ENCODE assay signal across 29 mouse cellular contexts in the genomic region with DNA sequence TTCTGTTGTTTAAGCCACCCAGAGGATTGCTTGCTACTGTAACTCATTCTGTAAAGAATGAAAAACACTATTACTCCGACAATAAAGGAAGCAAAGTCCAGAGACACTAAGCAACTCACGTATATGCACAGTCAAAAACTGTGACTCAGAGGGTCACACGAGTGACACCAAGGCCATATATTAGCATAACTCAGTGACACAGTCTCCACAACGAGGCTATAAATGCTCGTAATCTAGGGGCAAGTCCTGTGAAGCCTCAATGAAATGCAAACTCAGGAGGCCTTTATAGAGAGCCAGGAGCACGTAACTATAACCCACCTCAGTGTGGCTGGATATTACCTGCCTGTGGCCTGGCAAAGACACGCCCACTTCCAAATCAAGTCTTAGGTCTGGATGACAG.
A peak's percentile ranks its signal among the peaks of the same experiment; 100 is the strongest.
DNase-seq lines count a peak whose midpoint lies in the region; ATAC-seq and TF ChIP-seq lines count a peak whose summit lies in the region.
"Had no signal": no experiment of that assay in that cellular context is flagged by ENCODE, and none has a peak within 500 bp of the region (broad histone marks: within the 10 kb centered on the region; RNA-seq: fewer than 3 reads in every experiment).

No protein-coding gene starts in this region.

- H3K27me3 ChIP-seq in hindbrain, embryonic 13.5 days: peaks cover 43% of the 10 kb centered on the region
- no peaks in the 10 kb centered on the region for H3K27me3 ChIP-seq in hindbrain, embryonic 16.5 days (replicated peaks; ENCODE audit: control insufficient read depth, insufficient read depth, low read length)
- H3K27me3 ChIP-seq in intestine, embryonic 15.5 days (replicated peaks): no peaks in the 10 kb centered on the region
- H3K27me3 ChIP-seq in intestine, postnatal 0 days (replicated peaks; ENCODE audit: control insufficient read depth, insufficient read depth, low read length): no peaks in the 10 kb centered on the region
- H3K27me3 ChIP-seq in liver, postnatal 0 days (ENCODE audit: insufficient read depth, low read length): no peaks in the 10 kb centered on the region
- H3K27me3 ChIP-seq: CH12.LX; embryonic facial prominence, embryonic 13.5 days; forebrain, embryonic 15.5 days; heart, embryonic 13.5 days; hindbrain, embryonic 15.5 days; Patski had no signal

- H3K4me3 ChIP-seq in hindbrain, embryonic 13.5 days: no peak overlapping the region
- H3K4me3 ChIP-seq in hindbrain, embryonic 16.5 days (ENCODE audit: low read length): no peak overlapping the region
- H3K4me3 ChIP-seq in intestine, embryonic 15.5 days (replicated peaks): no peak overlapping the region
- no peak overlapping the region for H3K4me3 ChIP-seq in intestine, postnatal 0 days (ENCODE audit: low read depth, low read length)
- H3K4me3 ChIP-seq in liver, postnatal 0 days (ENCODE audit: low read depth, low read length): no peak overlapping the region
- H3K4me3 ChIP-seq: embryonic facial prominence, embryonic 10.5 days; embryonic facial prominence, embryonic 13.5 days; erythroblast, embryonic 14.5 days; forebrain, embryonic 12.5 days; forebrain, embryonic 15.5 days; heart, adult 2 months; heart, embryonic 10.5 days; heart, embryonic 13.5 days; hindbrain, embryonic 15.5 days had no signal

- H3K4me1 ChIP-seq in hindbrain, embryonic 13.5 days (replicated peaks): peaks cover 49% of the 10 kb centered on the region
- H3K4me1 ChIP-seq in hindbrain, embryonic 16.5 days (ENCODE audit: control insufficient read depth, insufficient read depth, low read depth, low read length): no peaks in the 10 kb centered on the region; the same call in 1 of the 2 replicates
- no peaks in the 10 kb centered on the region for H3K4me1 ChIP-seq in intestine, embryonic 15.5 days (replicated peaks)
- H3K4me1 ChIP-seq in intestine, postnatal 0 days (replicated peaks; ENCODE audit: control insufficient read depth, insufficient read depth, low read length): no peaks in the 10 kb centered on the region
- no peaks in the 10 kb centered on the region for H3K4me1 ChIP-seq in liver, postnatal 0 days (ENCODE audit: insufficient read depth)
- H3K4me1 ChIP-seq: heart, embryonic 10.5 days had no signal

- H3K4me2 ChIP-seq in hindbrain, embryonic 13.5 days: no peak overlapping the region
- no peak overlapping the region for H3K4me2 ChIP-seq in hindbrain, embryonic 16.5 days (ENCODE audit: low read length)
- H3K4me2 ChIP-seq in intestine, embryonic 15.5 days (replicated peaks): no peak overlapping the region
- H3K4me2 ChIP-seq in intestine, postnatal 0 days (replicated peaks; ENCODE audit: low read depth): no peak overlapping the region
- no peak overlapping the region for H3K4me2 ChIP-seq in liver, postnatal 0 days (ENCODE audit: low read depth, low read length)
- H3K4me2 ChIP-seq: embryonic facial prominence, embryonic 13.5 days; forebrain, embryonic 12.5 days; forebrain, embryonic 15.5 days; heart, embryonic 13.5 days; hindbrain, embryonic 15.5 days had no signal

- no peak for ATAC-seq in hindbrain, embryonic 13.5 days (ENCODE audit: low FRiP score)
- no peak for ATAC-seq in hindbrain, embryonic 16.5 days
- ATAC-seq in intestine, embryonic 15.5 days: peak; percentile 88
- peak; percentile 68; the same call in 1 of the 2 replicates for ATAC-seq in intestine, postnatal 0 days
- no peak for ATAC-seq in liver, postnatal 0 days
- ATAC-seq: forebrain, embryonic 15.5 days; Patski had no signal

- no peak for TF ChIP-seq EP300 in liver, postnatal 0 days (IDR thresholded peaks at IDR 0.05; ENCODE audit: low read depth)

- H3K36me3 ChIP-seq in hindbrain, embryonic 13.5 days: no peaks in the 10 kb centered on the region
- no peaks in the 10 kb centered on the region for H3K36me3 ChIP-seq in hindbrain, embryonic 16.5 days (ENCODE audit: control insufficient read depth, insufficient read depth, low read length)
- no peaks in the 10 kb centered on the region for H3K36me3 ChIP-seq in intestine, embryonic 15.5 days
- H3K36me3 ChIP-seq in intestine, postnatal 0 days (ENCODE audit: control insufficient read depth, insufficient read depth): no peaks in the 10 kb centered on the region
- H3K36me3 ChIP-seq in liver, postnatal 0 days (replicated peaks; ENCODE audit: insufficient read depth, low read length): no peaks in the 10 kb centered on the region
- H3K36me3 ChIP-seq: embryonic facial prominence, embryonic 10.5 days; embryonic facial prominence, embryonic 13.5 days; forebrain, embryonic 12.5 days; forebrain, embryonic 15.5 days; G1E; heart, embryonic 10.5 days; heart, embryonic 13.5 days; hindbrain, embryonic 15.5 days had no signal

- peak overlapping the region; percentile 87; the same call in 1 of the 2 replicates for H3K27ac ChIP-seq in hindbrain, embryonic 13.5 days
- H3K27ac ChIP-seq in hindbrain, embryonic 16.5 days (ENCODE audit: low read depth, low read length): no peak overlapping the region
- H3K27ac ChIP-seq in intestine, embryonic 15.5 days: no peak overlapping the region
- H3K27ac ChIP-seq in intestine, postnatal 0 days (ENCODE audit: low read depth, low read length): no peak overlapping the region
- H3K27ac ChIP-seq in liver, postnatal 0 days (ENCODE audit: low read depth): no peak overlapping the region
- H3K27ac ChIP-seq: embryonic facial prominence, embryonic 10.5 days; embryonic facial prominence, embryonic 13.5 days; forebrain, embryonic 12.5 days; forebrain, embryonic 15.5 days; heart, adult 2 months; heart, embryonic 10.5 days; heart, embryonic 13.5 days had no signal

- TF ChIP-seq CTCF in intestine, postnatal 0 days (IDR thresholded peaks at IDR 0.05; ENCODE audit: low read depth): no peak
- no peak for TF ChIP-seq CTCF in liver, postnatal 0 days (IDR thresholded peaks at IDR 0.05; ENCODE audit: low read depth)

- 86% methylated on average over 7 of the region's 7 CpGs for WGBS in hindbrain, embryonic 13.5 days
- 83% methylated on average over 7 of the region's 7 CpGs for WGBS in hindbrain, embryonic 16.5 days
- WGBS in intestine, embryonic 15.5 days: 54% methylated on average over 7 of the region's 7 CpGs
- WGBS in intestine, postnatal 0 days: 38% methylated on average over 7 of the region's 7 CpGs
- WGBS in liver, postnatal 0 days (ENCODE audit: insufficient replicate concordance): 70% methylated on average over 7 of the region's 7 CpGs

- DNase-seq in liver, postnatal 0 days: no peak
- DNase-seq in c-Kit-positive CD71-positive TER-119-positive erythroid progenitor cells, embryonic 14.5 days (ENCODE audit: low spot score): no peak
- DNase-seq: adrenal gland, adult 2 months; adrenal gland, postnatal 14 days; B cell, adult 2 months; cerebellum, adult 11-12 months; cerebellum, adult 8-10 months; cerebellum, postnatal 10 days; cerebellum, postnatal 36 days; embryo, embryonic 11 days; gastrocnemius, postnatal 10 days; gastrocnemius, postnatal 36 days; heart, adult 2 months; kidney, adult 11 months had no signal

- no peak overlapping the region for H3K9ac ChIP-seq in hindbrain, embryonic 13.5 days
- no peak overlapping the region for H3K9ac ChIP-seq in hindbrain, embryonic 16.5 days (ENCODE audit: low read depth, low read length)
- no peak overlapping the region for H3K9ac ChIP-seq in intestine, embryonic 15.5 days
- H3K9ac ChIP-seq in intestine, postnatal 0 days (ENCODE audit: low read depth, low read length): no peak overlapping the region
- no peak overlapping the region for H3K9ac ChIP-seq in liver, postnatal 0 days (replicated peaks)
- H3K9ac ChIP-seq: embryonic facial prominence, embryonic 13.5 days; forebrain, embryonic 12.5 days; forebrain, embryonic 15.5 days; heart, embryonic 13.5 days; hindbrain, embryonic 15.5 days had no signal

- no peaks in the 10 kb centered on the region for H3K9me3 ChIP-seq in hindbrain, embryonic 13.5 days
- H3K9me3 ChIP-seq in hindbrain, embryonic 16.5 days (ENCODE audit: control insufficient read depth, low read length): peaks cover 5% of the 10 kb centered on the region; the same call in 1 of the 2 replicates
- no peaks in the 10 kb centered on the region for H3K9me3 ChIP-seq in intestine, embryonic 15.5 days
- H3K9me3 ChIP-seq in intestine, postnatal 0 days (ENCODE audit: control insufficient read depth): 0 out of 2 replicates have a peak, but pooled peaks cover 5% of the 10 kb centered on the region
- H3K9me3 ChIP-seq in liver, postnatal 0 days (ENCODE audit: low read length): no peaks in the 10 kb centered on the region
- H3K9me3 ChIP-seq: forebrain, embryonic 12.5 days; forebrain, embryonic 15.5 days; heart, embryonic 13.5 days; hindbrain, embryonic 15.5 days had no signal

Comparison
In these comparisons a context has a peak if more than half of its experiments do, and no peak if none do; other contexts are left out.
1. ATAC-seq: peak in intestine, embryonic 15.5 days (single experiment) and intestine, postnatal 0 days (single experiment); none in hindbrain, embryonic 13.5 days (single experiment), hindbrain, embryonic 16.5 days (single experiment) and liver, postnatal 0 days (single experiment).